Mouse (Mus musculus): ENCODE measurements around the gene Fbxw10. TPM values are rescaled to one million over a fixed set of nuclear protein-coding genes. Genes with fewer than 3 reads are reported as not detected.
A peak's percentile ranks its signal among the peaks of the same experiment; 100 is the strongest.

The Fbxw10 gene
- polyA plus RNA-seq, 1 experiment from 2014 or later: 0.41 TPM

- DNase-seq (ENCODE audit: low spot score): peak; percentile 60
- H3K4me1 ChIP-seq (replicated peaks): peaks cover 22% of the 10 kb centered on the region
- 29% methylated on average over 2 of the region's 2 CpGs for WGBS
- H3K36me3 ChIP-seq: no peaks in the 10 kb centered on the region
- H3K27me3 ChIP-seq (ENCODE audit: insufficient read depth, poor library complexity, severe bottlenecking): peaks cover 5% of the 10 kb centered on the region; the same call in 1 of the 2 replicates
- H3K9me3 ChIP-seq: no peaks in the 10 kb centered on the region
- H3K4me3 ChIP-seq: no peak overlapping the region
- no peak overlapping the region for H3K27ac ChIP-seq
Measured at GRCm38 (mm10) chr11:62848301-62848700, 1.4 kb downstream of the Fbxw10 start.

DNA sequence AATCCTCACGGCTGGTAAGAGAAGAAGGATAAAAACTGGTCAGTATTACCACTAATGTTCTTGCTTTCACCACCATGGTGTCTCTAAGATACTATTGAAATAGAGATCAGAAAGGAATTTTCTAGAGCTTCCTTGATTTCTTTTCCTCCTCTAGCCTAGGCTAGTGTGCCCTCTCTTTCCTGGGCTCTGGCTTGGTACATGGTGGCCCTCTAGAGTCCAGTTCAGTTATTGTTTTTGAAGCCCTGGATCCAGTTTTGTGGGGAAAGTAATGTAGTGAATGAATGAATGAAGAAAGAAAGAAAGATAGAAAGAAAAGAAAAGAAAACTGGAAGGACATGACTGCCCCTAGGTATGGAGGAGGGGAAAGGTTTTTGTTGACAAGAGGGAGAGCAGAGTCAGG lies 4.3 kb downstream of the Fbxw10 start:
- no peak for DNase-seq (ENCODE audit: low spot score)
- Histone ChIP-seq H3K36me3 (no peaks in the 10 kb centered on the region), H3K4me1 (replicated peaks) (peaks cover 22% of the 10 kb centered on the region), H3K27ac (no peak overlapping the region), H3K27me3 (ENCODE audit: insufficient read depth, poor library complexity, severe bottlenecking) (peaks cover 5% of the 10 kb centered on the region; the same call in 1 of the 2 replicates), H3K4me3 (no peak overlapping the region), H3K9me3 (no peaks in the 10 kb centered on the region)
- WGBS: 83% methylated on average over 1 of the region's 1 CpGs

GRCm38 (mm10) chr11:62853334-62853733 lies 6.5 kb downstream of the Fbxw10 start:
- DNase-seq (ENCODE audit: low spot score): no peak
- H3K27me3 ChIP-seq (ENCODE audit: insufficient read depth, poor library complexity, severe bottlenecking): peaks cover 5% of the 10 kb centered on the region; the same call in 1 of the 2 replicates
- H3K36me3 ChIP-seq: no peaks in the 10 kb centered on the region
- no peak overlapping the region for H3K4me3 ChIP-seq
- 83% methylated on average over 6 of the region's 6 CpGs for WGBS
- H3K9me3 ChIP-seq: no peaks in the 10 kb centered on the region
- H3K27ac ChIP-seq: no peak overlapping the region
- H3K4me1 ChIP-seq (replicated peaks): peaks cover 8% of the 10 kb centered on the region; the same call in 1 of the 2 replicates

DNA sequence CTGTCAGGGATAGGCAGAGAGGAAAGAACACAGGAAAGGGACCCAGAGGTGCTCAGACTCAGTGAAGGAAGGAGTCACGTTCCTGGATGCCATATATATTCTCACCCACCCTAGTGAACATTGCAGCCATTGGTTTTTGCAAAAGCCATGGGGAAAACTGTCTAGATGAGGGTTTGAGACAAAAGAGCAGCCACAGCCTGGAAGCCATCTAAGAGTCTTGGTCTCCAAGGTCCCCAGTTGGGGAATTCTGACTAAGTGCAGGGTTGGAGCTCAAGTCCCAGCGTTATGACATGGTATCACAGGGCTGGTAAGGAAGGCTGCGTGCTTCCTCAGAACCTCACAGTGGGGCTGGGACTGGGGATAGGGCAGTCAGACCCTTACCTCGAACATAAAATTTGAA lies 18.7 kb downstream of the Fbxw10 start:
- no peaks in the 10 kb centered on the region for H3K9me3 ChIP-seq
- H3K4me3 ChIP-seq: no peak overlapping the region
- H3K4me1 ChIP-seq (replicated peaks): no peaks in the 10 kb centered on the region
- 77% methylated on average over 4 of the region's 4 CpGs for WGBS
- no peaks in the 10 kb centered on the region for H3K27me3 ChIP-seq (ENCODE audit: insufficient read depth, poor library complexity, severe bottlenecking)
- no peak overlapping the region for H3K27ac ChIP-seq
- no peak for DNase-seq (ENCODE audit: low spot score)
- H3K36me3 ChIP-seq: no peaks in the 10 kb centered on the region

- no peaks in the 10 kb centered on the region for H3K36me3 ChIP-seq
- no peak for DNase-seq (ENCODE audit: low spot score)
- H3K27me3 ChIP-seq (ENCODE audit: insufficient read depth, poor library complexity, severe bottlenecking): no peaks in the 10 kb centered on the region
- no peaks in the 10 kb centered on the region for H3K9me3 ChIP-seq
- WGBS: 87% methylated on average over 7 of the region's 7 CpGs
- H3K4me1 ChIP-seq (replicated peaks): no peaks in the 10 kb centered on the region
- H3K27ac ChIP-seq: no peak overlapping the region
- H3K4me3 ChIP-seq: no peak overlapping the region
Measured at GRCm38 (mm10) chr11:62866685-62867084, 19.8 kb downstream of the Fbxw10 start.

DNA sequence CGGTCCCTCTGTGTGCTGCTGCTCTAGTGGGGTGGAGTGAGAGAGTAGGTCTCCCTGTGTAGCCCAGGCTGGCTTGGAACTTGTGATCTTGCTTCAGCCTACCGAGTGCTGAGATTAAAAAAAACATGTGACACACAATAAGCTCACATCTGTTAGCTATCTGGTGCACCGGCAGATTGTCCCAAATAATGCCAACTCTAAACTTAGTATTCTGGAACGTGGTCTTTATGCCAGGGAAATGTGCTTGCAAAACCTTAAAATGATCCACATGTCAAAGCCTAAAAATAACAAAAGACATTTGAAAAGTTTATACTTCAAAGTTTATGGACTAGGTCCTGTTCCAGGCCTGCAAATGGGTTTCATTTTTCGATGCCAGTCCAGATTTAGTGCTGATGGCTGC lies 22.3 kb downstream of the Fbxw10 start:
- H3K4me3 ChIP-seq: no peak overlapping the region
- H3K27me3 ChIP-seq (ENCODE audit: insufficient read depth, poor library complexity, severe bottlenecking): no peaks in the 10 kb centered on the region
- no peaks in the 10 kb centered on the region for H3K36me3 ChIP-seq
- 86% methylated on average over 5 of the region's 5 CpGs for WGBS
- no peaks in the 10 kb centered on the region for H3K9me3 ChIP-seq
- H3K4me1 ChIP-seq (replicated peaks): no peaks in the 10 kb centered on the region
- DNase-seq (ENCODE audit: low spot score): no peak
- no peak overlapping the region for H3K27ac ChIP-seq

DNA sequence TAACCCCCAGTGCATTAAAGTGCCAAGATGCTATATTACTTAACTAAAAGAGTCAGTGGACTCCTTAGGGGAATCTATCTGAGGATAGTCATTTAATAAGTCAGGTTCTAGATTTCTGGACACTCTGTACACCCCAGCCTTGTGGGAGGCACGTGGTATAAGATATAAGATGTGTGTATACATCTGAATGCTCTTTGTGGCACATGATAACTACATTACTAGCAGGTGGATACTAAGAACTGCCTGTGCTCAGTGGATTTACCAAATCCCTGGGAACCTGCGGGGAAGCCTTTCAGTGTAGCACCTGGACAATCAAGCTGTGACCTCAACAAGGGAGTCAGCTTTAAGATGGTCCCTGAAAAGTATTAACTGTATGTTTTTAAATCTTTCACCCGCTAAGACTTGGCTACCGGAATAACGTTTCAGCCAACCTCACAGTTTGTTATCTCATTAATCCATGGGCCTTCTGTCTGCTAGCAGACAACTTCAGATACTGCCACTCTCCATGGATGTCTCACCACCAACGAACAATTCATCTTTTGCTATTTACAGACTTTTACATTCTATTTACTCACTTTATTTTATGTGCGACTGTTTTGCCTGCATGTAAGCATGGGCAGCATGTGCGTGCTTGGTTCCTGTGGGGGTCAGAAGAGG lies 23.0 kb downstream of the Fbxw10 start:
- no peaks in the 10 kb centered on the region for H3K9me3 ChIP-seq
- 88% methylated on average over 8 of the region's 8 CpGs for WGBS
- no peaks in the 10 kb centered on the region for H3K27me3 ChIP-seq (ENCODE audit: insufficient read depth, poor library complexity, severe bottlenecking)
- no peaks in the 10 kb centered on the region for H3K36me3 ChIP-seq
- H3K4me3 ChIP-seq: no peak overlapping the region
- no peak overlapping the region for H3K27ac ChIP-seq
- no peaks in the 10 kb centered on the region for H3K4me1 ChIP-seq (replicated peaks)
- DNase-seq (ENCODE audit: low spot score): no peak

GRCm38 (mm10) chr11:62873479-62873878 lies 26.6 kb downstream of the Fbxw10 start:
- no peak for DNase-seq (ENCODE audit: low spot score)
- Histone ChIP-seq H3K4me3 (no peak overlapping the region), H3K27me3 (ENCODE audit: insufficient read depth, poor library complexity, severe bottlenecking) (no peaks in the 10 kb centered on the region), H3K36me3 (no peaks in the 10 kb centered on the region), H3K27ac (no peak overlapping the region), H3K4me1 (replicated peaks) (peaks cover 8% of the 10 kb centered on the region; the same call in 1 of the 2 replicates), H3K9me3 (no peaks in the 10 kb centered on the region)
- WGBS: 78% methylated on average over 9 of the region's 9 CpGs

DNA sequence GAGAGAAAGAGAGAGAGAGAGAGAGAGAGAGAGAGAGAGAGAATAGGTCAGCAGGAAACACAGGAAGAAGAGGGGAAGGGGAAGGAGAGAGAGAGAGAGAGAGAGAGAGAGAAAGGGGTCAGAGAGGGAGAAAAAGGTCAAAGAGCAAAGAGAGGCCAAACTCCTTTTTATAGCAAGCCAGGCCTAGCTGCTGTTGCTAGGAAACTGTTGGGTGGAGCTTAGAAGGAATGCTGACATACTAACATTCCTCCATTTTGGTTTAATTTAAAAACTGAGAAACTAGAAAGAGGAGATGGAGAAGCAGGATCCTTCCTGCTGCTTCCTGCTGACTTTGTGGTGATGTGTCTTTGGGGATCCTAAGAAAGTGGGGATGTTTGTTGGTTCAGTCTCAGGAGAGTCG lies 28.8 kb downstream of the Fbxw10 start:
- H3K4me1 ChIP-seq (replicated peaks): peaks cover 17% of the 10 kb centered on the region; the same call in 1 of the 2 replicates
- no peak for DNase-seq (ENCODE audit: low spot score)
- no peaks in the 10 kb centered on the region for H3K27me3 ChIP-seq (ENCODE audit: insufficient read depth, poor library complexity, severe bottlenecking)
- H3K4me3 ChIP-seq: no peak overlapping the region
- 86% methylated on average over 1 of the region's 1 CpGs for WGBS
- no peaks in the 10 kb centered on the region for H3K9me3 ChIP-seq
- no peaks in the 10 kb centered on the region for H3K36me3 ChIP-seq
- no peak overlapping the region for H3K27ac ChIP-seq

- Histone ChIP-seq H3K9me3 (no peaks in the 10 kb centered on the region), H3K4me1 (replicated peaks) (peaks cover 17% of the 10 kb centered on the region; the same call in 1 of the 2 replicates), H3K27me3 (ENCODE audit: insufficient read depth, poor library complexity, severe bottlenecking) (no peaks in the 10 kb centered on the region), H3K4me3 (no peak overlapping the region), H3K27ac (no peak overlapping the region), H3K36me3 (no peaks in the 10 kb centered on the region)
- no peak for DNase-seq (ENCODE audit: low spot score)
- WGBS: 83% methylated on average over 4 of the region's 4 CpGs
Measured at GRCm38 (mm10) chr11:62876445-62876844, 29.6 kb downstream of the Fbxw10 start.

DNA sequence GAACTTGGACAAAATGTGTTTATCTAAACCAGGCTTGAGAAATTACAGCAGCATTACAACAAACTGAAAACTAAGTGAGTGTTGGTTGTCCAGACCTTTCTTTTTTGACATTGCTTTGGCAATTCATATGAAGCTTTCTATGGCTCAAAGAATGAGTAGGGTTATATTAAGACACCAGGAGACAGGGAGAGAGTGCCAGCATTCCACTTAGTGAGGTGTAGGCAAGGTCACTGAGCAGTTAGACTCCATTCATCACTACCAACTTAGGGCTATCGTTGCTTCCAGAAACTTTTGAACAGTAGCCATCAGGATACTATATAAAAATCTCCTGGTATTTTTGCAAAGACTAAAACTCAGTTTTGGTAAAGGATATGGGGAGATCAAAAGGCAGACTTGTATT lies 30.5 kb downstream of the Fbxw10 start:
- H3K27ac ChIP-seq: no peak overlapping the region
- no peaks in the 10 kb centered on the region for H3K27me3 ChIP-seq (ENCODE audit: insufficient read depth, poor library complexity, severe bottlenecking)
- WGBS: 87% methylated on average over 1 of the region's 1 CpGs
- no peaks in the 10 kb centered on the region for H3K9me3 ChIP-seq
- no peak overlapping the region for H3K4me3 ChIP-seq
- H3K4me1 ChIP-seq (replicated peaks): peaks cover 17% of the 10 kb centered on the region; the same call in 1 of the 2 replicates
- no peak for DNase-seq (ENCODE audit: low spot score)
- no peaks in the 10 kb centered on the region for H3K36me3 ChIP-seq

- Histone ChIP-seq H3K9me3 (no peaks in the 10 kb centered on the region), H3K27me3 (ENCODE audit: insufficient read depth, poor library complexity, severe bottlenecking) (no peaks in the 10 kb centered on the region), H3K4me1 (replicated peaks) (peaks cover 17% of the 10 kb centered on the region; the same call in 1 of the 2 replicates), H3K36me3 (peaks cover 5% of the 10 kb centered on the region), H3K27ac (peak overlapping the region; percentile 93), H3K4me3 (peak overlapping the region; percentile 83)
- 32% methylated on average over 9 of the region's 9 CpGs for WGBS
- no peak for DNase-seq (ENCODE audit: low spot score)
Measured at GRCm38 (mm10) chr11:62878728-62879127, 31.9 kb downstream of the Fbxw10 start.

DNA sequence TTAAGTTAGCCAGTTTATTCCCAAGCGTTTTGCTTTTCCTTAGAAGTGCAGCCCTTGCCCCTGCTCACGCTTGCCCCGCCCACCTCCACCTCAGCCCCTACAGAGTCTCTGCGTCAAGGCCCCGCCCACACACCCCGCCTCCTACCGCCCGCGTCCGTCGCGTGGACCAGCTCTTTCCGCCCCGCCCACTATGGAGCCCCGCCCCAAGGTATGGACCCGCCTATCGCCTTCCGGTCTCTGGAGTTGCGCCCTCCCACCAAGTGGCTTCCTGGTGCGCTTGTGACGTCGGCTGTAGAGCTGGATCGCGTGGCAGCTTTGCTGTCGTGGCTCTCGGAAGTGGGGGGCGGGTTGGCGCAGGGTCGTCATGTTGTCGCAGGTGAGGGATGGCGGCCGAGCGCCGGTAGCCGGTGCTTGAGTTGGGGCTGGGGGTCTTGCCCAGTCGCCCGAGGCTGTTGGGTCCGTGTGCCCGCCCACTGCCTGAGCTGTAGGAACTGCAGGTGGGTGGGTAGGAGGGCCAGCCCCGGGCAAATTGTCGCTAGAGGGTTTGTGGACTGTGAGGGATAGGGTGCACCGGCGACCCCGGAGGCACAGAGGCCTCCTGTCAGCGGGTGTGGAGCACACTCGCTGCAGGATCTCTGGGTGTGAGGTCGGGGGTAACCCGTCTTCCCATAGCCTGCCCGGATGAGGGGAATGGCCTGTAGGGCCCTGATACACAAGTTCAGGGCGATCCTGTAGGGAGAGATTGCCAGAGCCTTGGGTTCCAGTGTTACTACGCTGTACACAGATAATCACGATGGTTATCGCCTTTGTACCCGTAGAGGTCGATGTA lies 32.6 kb downstream of the Fbxw10 start, which contains the start of gene Tvp23b:
Gene Tvp23b, plus strand, starts transcription at position 236 of the 829 bp plus-strand sequence.
- Histone ChIP-seq H3K4me3 (peak within 1 kb of the TSS; percentile 83), H3K27me3 (ENCODE audit: insufficient read depth, poor library complexity, severe bottlenecking) (no peaks in the 10 kb centered on the region), H3K9me3 (no peaks in the 10 kb centered on the region), H3K4me1 (replicated peaks) (peaks cover 17% of the 10 kb centered on the region; the same call in 1 of the 2 replicates), H3K27ac (peak within 1 kb of the TSS; percentile 93), H3K36me3 (peaks cover 12% of the 10 kb centered on the region)
- DNase-seq (ENCODE audit: low spot score): peak; percentile 99
- 2% methylated on average over 55 of the region's 55 CpGs for WGBS

Measured in hindbrain, embryonic 10.5 days (tissue).